Mouse (Mus musculus) megakaryocyte-erythroid progenitor cell, adult 5-6 weeks (primary cell): ENCODE data around the gene Ddias. TPM values are rescaled to one million over a fixed set of nuclear protein-coding genes. Genes with fewer than 3 reads are reported as not detected.
"Not testable (repeated sequence)": the region's sequence is repeated elsewhere in the genome, so short reads cannot be mapped to it uniquely, and the experiment has no call there.

ENCODE experiments used
- ATAC-seq: replicated peaks from 2 replicates; pipeline ENCODE4 v1.8.0; 2016; ENCODE audit warnings: mild to moderate bottlenecking, inconsistent platforms; ENCODE audit not compliant: severe bottlenecking, poor library complexity, low FRiP score, low TSS enrichment
- total RNA-seq, 2 experiments: library from RNA; stranded (forward) in 1 of 2; stranded (reverse) in 1 of 2; fragments of 200-1000, 215-1000 nt in 1 of 2; fragments of >200 nt in 1 of 2; fragmentation: Nextera tagmentation in 1 of 2; gene quantifications; 2 replicates each; pipeline ENCODE4 v1.2.3; 2014 to 2017

Gene Ddias
- total RNA-seq (2014; fragmentation: Nextera tagmentation) (22.1 and 22.7 TPM in 2 replicates), total RNA-seq (2017) (25.2 and 25.9 TPM in 2 replicates)

DNA sequence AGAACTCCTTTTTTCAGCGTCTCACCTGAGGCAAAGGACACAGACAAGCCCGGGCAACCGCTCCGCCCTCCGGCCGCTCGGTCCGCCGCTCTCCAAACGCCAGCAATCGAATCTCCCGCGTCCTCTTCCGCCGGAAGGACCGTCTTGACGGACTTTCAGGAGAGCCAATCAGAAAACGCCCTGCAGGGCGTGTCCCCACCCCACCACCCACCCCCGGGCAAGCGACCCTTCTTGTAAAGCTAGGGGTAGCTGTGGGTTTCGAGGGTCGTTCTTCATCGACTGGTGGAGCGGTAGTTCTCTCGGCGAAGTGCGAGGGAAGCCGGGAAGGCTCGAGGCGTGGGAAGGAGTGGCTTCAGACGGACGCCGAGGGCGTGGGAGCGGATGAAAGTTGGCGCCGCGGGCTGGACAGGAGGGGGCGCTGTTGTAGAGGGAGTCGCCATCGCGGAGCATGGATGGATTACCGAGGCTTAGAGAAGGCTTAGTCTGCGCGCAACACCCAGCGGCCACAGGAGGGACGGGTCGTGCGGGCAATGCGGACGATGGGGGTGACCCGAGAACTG, at the start of gene Ddias, which contains the start of gene Prcp:
Gene Ddias, minus strand, starts transcription at position 132 of the 560 bp plus-strand sequence.
Gene Prcp, plus strand, starts transcription at position 355 of the 560 bp plus-strand sequence.
- ATAC-seq = peak; percentile 60

DNA sequence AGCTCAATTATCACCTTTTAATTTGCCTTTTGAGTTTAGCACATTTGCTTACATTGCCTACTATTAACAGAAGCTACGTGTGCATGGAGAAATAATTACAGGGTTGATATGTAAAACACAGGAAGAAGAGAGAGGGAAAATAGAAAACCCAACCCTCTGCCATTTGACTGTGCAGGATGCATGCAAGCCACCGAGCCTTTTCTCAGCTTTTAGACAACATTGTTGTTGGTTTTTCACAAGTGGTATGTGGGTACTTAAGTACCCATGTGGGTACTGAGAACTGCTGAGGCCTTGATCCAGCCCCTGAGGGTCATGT, 46.8 kb upstream of the Ddias start:
- ATAC-seq = no peak

DNA sequence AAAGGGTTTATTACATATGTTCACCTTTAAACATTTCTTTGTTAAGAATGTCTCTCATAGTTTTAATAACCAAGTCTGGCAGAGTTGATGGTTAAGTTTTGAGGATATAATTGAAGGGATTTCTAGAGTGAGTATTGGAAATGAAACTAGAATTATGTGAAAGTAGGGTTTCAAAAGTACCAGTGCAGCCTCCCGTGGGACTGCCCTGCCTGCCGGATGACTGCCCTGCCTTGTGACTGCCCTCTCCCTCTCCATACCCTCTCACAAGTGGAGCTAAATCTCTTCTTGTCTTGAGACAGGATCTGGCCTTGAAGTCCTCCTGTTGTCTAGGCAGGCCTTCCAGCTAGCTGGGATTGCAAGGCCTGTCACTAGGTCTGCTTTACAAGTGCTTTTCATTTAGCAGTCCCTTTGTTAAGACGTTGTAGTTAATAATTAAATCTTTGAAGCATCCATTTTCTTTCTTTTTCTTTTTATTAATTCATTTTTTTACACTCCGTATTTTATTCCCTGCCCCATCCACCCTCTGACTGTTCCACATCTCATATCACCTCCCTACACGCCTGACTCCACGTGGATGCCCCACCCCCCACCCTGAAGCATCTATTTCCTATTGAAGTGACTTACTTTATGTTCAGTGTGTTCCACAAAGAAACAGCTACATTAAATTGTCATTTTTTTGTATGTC, 46.3 kb upstream of the Ddias start:
- ATAC-seq = no peak

DNA sequence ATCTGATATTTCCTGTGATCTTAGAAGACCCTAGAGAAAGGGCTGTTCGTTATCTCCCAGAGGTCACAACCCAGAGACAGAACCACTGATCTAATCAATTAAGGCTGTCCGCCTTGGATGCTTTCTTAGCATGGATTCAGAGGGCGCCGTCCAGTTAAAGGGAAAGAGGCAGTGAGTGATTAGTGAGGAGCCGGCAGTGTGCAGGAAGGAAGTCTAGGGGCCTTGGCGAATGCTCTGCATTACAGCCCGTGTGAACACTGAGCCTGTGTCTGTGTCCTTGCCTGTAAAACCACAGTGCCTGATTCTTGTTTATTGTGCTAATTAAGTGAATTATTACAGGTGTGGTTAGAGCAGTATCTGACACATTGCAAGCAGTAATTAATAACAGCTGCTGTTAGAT, 30.2 kb upstream of the Ddias start:
- not testable (repeated sequence) for ATAC-seq

DNA sequence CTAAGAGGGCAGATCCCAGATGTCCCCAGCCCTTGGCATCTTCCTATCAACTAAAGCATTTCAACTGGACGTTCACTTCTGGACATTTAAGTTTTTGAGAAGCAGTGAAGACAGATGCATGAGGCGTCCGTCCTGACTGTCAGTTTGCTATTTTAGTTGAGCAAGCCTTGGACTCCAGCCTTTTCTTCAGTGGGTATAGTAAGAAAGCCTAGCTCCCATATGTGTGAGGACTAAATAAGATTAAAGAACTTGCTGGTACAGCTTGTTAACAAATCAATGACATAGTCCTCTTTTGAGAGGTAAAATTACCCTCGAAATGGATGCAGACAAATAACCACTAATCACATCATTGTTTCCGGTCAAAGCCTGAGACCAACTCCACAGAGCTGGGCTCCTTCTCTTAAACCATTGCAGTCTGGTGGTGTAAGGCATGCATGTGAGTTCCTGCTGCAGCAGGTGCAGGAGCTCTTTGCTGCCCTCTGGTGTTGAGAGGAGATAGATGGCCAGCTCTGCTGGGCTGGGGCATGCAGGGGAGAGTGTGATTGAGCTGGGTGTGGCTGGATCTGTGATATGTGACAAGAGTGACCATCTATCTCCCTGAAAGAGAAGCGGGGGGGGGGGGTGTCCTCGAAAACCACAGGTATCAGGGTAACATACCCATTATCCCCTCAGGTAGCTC, 29.5 kb upstream of the Ddias start:
- ATAC-seq = peak; percentile 100

DNA sequence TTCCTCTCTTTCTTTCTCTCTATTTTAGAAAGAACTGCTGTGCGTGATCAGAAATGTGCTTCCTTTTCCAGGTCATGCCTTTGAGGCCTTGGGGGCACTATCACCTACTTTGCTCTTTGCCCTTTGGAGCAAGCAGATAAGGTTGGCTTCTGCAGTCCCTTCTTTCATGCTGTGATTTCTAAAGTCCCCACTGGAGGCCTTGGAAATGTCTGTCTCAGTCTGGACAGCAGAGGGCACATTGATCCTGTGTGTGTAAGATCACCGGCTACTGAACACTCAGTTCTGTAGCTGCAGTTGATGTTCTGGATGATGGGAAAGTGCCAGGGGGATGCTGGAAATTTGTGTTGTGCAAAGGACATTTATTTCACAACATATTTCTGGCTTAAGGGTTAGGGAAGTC, 23.0 kb upstream of the Ddias start:
- ATAC-seq = peak; percentile 65; the same call in 1 of the 2 replicates

DNA sequence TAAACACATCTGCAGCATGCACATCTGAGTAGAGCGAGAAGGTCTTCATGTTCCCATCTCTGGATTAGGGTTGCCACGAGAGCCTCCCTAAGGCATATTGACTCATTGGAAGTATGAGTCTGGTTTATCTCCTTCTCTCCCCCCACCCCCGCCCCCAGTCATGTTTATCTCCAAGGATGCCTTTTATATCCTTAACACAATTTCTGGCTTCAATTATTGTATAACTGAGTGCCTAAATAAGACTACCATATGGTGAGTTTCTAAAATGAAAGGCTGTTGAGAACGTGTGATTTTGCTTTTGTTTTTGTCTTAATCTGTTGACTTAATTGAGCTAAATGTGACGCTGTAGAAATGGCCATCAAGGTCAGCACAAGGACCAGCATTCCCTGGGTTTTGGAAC, 22.0 kb upstream of the Ddias start:
- no peak for ATAC-seq

DNA sequence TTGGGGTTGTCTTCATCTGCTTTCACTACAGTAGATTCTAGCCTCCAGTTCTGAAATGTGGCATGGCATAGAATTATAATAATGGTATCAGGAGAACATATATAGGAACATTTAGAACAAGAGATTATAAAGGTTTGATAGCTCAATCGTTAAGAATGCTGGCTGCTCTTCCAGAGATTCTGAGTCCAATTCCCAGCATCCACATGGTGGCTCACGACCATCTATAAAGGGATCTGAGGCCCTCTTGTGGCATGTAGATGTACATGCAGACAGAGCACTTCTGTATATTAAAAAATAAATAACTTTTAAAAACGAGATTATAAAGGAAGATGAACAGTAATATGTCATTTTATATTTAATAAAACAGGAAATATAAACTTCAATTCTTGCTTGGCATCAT, 19.4 kb upstream of the Ddias start:
- ATAC-seq = peak; percentile 55; the same call in 1 of the 2 replicates

DNA sequence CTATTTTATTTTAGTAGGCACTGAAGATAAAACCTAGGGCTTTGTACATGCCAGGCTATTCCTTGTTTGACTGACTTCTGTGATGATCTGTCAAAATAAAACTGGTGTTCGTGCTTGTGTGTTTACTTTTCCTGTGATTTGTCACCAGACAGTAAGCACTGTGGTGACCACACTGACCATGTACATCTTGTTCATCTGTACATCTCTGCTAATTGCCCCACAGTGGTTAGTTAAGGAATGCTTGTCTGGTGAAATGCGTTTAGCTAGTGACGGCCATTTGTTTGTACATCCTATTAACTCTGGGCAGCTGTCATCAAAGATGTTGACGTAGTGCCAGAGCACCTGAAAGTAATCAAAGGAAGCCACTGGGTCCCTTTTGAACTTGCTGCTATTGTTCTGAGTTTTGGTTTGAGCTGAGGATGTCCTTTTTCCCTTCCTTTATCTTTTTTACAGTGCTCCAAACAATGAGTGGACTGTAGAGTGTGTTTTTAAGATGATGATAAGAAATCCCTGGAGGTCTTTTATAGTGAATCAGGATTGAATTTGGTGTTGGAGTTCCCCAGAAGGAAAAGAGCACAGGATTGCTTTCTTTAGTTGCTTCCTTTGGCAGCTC, 16.7 kb upstream of the Ddias start:
- ATAC-seq = no peak

DNA sequence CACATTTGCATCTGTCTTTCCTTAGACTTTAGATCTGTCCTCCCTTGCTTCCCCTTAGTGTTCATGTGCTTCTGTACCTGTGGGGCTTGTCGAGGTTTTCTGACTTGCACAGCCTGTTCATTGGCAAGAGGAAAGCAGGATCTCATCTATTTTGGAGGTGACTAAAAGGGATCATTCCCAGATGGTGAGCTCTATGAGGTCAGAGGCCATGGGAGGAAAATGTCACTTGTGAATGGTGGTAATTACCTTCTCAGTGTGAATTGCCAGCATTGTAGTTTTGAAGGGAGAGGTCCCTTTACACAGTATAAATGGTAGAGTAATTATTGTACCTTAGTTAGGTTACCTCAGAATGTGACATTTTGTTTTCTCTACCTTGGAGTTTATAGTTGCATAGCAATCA, 16.2 kb upstream of the Ddias start:
- ATAC-seq = no peak

DNA sequence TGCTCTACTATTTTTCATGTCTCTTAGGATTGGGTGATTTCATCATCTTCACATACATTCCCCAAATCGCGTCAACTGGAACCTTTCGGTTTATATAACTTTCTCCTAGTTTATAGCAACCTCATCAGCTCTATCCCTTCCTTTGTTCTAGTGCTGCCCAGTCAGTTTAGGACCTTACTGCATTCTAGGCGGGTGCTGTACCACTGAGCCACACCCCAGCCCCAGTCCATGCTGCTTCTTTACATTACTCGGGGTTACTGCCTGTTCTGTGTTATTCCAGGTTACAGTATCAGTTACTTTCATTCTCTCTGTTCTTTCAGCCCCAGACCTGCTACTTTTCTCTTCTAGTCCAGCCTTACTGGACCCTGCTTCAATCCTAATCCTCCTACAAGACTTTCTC, 13.2 kb upstream of the Ddias start:
- no peak for ATAC-seq

DNA sequence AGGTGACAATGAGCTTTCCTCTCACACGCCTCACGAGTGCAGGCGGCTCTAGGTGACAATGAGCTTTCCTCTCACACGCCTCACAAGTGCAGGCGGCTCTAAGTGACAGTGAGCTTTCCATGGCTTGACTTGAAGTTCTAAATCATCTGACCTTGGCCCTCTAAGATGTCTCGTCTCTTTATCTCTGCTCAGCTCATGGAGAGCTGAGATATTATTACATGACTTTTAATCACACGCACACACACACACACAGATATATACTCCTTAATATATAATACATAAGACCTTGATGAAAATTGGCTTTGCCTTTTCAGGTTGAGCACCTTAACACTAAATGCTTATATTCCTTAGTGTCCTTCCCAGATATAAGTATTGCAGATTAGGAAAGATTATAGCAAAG, 12.8 kb upstream of the Ddias start:
- peak; percentile 64 for ATAC-seq

DNA sequence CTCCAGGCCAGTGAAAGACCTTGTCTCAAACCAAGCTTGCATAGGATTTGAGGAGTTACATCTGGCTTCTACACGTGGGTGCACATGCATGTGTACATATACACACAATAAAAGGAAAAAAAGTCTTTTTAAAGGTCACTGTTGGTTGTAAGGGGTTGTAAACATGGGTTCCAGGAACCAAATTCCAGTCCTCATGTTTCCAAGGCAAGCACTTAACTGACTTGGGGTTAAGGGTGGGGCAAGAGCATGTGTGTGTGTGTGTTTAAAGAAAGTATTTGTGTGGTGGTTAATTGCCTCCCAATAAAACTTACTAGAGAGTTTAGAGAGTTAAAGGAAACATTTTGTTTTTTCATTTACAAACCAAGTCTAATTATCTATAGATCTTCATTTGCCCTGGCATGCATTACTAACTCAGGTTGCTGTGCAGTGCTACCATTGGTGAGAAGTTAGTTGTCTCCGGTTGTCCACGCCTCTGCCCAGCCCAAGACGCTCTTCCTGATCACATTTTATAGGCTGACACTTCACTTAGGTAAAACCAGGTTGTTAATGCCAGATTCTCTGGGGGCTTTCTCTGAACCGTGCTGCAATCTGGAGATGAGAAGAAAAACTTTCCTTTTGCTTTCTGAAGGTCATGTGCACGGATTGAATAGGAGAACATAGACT, 11.1 kb upstream of the Ddias start:
- no peak for ATAC-seq

DNA sequence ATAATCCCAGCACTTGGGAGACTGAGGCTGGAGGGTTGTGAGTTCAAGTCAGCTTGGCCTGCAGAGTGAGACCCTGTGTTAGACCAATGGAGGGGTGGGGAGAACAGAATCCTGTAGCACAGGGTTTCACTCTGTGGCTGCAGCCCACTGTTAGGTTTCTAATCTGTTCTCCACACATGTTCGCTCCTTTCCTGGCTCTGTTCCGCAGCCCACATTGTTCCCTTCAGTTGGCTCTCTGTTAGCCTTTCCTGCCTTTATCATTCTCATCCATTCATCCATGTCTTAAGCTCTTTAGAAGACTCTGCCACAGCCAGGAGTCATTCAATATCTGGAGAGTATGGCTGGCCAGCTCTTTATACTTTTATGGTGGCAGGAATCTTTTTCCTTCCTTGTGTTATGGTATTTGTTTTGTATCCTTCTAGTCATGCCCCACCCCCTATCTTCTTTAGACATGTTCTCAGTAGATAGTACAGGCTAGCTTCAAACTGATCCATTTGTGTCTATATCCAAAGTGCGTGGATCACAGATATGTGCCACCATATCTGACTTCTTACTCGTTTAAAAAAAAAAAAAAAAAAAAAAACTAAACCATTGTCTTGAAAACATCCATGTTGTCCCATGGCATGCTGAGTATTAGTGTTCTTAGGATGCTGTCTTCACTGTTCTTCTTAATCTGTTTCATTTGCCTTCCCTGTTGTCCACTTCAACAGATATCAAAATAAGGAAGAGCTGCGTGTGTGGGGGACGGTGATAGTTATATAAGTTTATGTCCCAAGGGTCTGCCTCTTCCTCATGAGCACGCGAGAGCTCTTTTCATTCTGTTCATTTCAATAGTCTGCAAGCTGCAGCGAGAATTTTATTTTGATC, 10.0 kb upstream of the Ddias start:
- ATAC-seq = peak; percentile 85

DNA sequence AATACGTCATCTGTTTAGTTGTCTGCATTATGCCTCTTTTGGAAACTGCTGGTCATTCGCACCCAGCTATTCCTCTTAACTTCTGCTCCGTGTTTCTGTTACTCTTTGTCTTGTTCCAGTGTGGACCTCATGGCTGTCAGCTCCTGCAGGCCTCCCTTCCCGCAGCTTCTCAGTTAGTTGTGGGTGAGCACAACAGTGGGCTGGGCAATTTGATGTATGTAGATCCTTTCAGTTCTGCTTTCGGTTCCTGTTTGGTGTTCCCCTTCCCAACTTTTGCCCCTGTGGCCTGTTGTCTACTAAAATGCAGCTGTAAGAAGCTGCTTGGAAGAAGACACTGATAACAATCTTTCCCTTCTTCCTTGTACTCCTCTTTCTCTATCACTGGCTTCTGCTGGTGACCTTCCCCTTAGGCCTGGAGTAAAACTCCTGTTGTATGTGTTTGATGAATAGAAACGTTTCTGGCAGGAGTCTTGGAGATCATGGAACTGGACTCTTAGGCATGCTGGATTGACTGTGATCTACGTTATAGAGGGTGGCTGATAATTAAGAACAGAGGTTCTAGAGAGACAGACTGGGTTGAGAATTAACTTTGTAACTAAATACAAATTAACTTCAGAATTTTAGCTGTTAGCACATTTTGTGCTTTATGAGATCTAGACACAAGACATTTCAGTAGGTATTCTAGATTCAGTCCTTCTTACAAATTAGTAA, 4.7 kb upstream of the Ddias start:
- no peak for ATAC-seq

DNA sequence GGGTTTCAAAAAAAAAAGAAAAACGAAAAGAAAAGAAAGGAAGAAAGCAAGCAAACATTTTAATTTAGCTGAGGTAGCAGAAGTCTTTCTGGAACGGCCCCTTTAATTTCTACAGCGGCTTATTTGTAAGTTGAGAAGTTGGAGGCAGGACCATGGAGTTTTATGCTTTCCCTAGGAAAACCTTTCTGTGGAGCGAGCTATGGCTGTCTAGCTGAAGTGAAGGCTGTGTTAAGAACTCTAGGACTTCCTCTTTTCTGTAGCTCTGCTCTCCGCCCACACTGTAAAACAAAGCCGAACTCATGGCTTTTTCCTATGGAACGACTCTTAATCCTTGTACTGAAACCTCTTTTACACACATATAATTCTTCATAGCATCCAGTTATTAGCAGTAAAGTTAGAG, 2.5 kb upstream of the Ddias start:
- no peak for ATAC-seq

DNA sequence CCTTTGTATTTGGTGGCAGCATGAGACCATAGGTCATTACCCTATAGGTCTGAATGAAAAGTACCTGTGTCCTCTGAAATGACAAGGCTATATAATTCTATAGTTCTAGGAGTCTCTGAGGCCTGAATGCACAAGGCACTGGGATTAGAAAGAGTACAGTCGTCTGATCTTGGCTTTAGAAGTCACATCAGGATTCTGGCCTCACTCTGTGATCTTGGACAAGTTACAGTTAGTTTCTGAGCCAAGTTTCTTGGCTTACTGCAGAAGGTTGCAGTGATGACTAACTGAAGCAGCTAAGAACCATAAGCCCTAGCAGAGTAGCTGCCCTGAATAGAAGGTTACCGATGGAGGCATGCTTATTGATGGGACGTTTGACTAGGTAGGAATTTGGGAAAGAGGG, 2.0 kb upstream of the Ddias start:
- ATAC-seq = no peak

DNA sequence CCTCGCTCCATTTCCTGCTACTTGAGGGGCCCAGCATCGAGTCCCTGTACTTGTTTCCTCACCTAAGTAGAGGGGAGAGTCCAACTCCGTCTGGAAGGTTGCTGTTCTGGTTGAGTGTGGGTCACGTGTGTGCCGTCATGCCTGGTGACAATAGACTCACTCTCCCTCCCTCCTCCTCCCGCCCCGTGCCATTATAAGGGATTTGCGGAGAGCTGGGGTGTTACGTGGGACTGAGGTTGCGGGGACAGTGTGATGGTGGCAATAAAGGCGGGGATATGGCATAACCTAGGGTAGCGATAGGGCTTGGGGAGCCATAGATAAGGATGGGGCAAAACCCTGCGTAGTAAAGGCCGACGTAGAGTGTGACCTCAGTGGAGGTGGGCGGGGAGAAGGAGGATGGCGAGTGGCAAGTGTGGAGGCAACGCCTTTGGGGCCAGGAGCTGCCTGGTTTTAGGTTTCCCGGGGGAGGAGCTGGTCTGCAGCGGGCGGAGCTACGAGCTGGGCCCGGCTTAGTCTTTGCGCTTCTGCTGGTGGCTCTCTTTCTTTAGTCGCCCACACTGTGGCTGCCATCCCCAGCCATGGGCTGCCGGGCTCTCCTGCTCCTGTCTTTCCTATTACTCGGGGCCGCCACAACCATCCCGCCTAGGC, 838 bp upstream of the Ddias start:
- peak; percentile 83 for ATAC-seq
